Mouse (Mus musculus) layer of hippocampus, adult 18-20 months (tissue): Measurements from ENCODE around the gene Zfp768. TPM values are rescaled to one million over a fixed set of nuclear protein-coding genes. Genes with fewer than 3 reads are reported as not detected.

ENCODE experiments used
- DNase-seq, 2 experiments: peaks; one replicate each; pipeline ENCODE4 v3.0.0; 2022; ENCODE audit warnings: low spot score in 2 of 2
- total RNA-seq, 2 experiments: library from RNA; stranded (reverse); gene quantifications; 2 replicates each; pipeline ENCODE4 v1.2.3; 2021

Zfp768 gene
- total RNA-seq, 2 experiments from 2014 or later: 11.3 to 13.6 TPM

DNA sequence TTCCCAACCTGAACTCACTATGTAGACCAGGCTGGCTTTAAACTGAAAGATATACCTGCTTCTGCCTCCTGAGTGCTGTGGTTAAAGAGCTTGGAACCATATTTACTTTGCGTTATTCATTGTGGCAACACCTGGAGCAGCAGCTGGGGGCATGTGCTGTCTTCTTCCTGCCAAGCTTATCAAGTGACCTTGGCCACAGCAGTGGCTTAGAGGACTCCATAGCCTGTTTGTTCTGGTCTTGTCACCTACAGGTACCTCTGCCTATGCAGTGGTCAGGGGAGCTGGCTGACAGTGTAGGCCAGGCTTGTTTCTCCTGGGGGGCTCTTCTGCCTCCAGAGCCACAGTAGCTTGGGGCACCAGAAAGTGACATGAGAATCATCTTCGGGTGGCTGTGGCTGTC lies 37.0 kb downstream of the Zfp768 start:
- no peak for DNase-seq

DNA sequence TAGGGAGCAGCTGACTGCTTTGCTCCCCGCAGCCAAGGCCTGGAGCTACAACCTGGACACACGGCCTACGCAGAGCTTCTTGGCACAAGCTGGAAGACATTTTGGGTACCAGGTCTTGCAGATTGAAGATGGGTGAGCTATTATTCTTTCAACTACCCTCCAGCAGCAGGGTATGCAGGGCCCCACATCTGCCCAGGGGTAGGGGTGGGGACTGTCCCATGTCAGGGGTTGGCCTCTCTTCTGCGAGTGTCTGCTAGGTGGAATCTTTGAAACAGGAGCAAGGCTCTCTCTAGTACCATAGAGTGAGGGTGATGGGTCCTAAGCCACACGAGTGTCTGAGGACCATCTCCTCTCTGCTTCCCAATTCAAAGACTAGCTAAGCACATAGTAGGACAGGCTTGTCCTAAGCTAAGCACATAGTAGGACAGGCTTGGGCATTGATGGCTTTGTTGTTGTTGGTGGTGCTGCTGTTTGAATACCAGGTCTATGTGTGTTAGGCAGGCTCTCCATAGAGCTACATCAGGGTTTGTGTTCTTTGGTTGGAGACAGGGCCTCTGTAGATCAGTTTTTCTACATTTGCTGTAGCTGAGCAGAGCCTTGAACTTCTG lies 47.7 kb downstream of the Zfp768 start:
- no peak for DNase-seq

DNA sequence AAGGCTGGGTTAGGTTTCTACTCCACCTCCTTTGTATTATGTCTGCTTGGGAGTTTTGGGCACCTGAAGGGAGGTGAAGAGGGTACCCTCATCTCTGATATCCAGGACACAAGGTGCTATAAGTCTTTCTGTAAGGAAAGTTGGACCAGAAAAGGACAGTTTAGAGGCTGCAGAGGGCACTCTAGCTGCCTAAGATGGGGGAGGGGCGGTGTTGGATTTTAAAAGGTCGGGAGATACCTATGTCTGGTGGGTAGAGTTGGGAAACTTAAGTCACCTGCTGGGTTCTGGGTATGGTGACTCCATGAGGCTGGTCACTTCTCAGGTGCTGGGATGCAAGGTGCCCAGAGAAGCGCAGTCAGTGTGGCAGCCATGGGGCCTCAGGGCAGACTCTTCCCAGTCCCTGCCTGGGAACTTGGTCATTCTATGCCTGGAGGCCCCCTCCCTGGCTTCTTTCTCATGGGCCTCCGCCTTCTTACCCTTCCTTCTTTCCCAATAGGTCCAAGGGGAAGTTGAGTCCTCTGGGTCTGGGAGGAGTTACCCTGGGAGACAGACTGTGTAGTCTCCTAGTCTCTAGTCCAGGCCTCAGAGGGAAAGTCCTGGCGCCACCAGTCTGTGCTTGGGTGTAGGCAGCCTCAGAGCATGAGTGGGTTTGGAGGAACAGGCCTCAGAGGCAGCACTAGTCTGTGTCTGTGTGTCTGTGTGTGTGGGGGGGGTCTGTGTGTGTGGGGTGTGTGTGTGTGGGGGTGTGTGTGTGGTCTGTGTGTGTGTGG lies 48.4 kb downstream of the Zfp768 start:
- DNase-seq: no peak

DNA sequence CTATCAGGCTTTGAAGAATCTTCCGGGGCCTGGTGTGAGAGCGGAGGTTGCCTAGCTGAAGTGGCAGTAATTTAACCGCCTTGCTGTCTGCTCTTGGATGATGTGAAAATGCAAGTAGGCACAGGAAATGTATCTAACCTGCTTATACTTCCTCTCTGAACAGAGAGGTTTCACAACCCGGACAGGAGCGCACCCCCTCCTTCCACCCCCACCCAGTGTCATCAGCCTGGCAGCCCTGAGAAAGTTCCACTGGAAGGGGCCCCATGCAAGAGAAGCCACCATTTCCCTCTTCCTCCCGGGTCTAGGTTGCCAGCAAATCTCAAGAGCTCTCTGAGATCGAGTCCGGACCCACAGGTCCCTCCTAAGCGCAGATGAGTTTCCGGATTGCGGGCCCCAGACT lies 49.3 kb downstream of the Zfp768 start, which contains the start of gene Itgal:
Gene Itgal (plus strand): TSS at position 163 of the 400 bp plus-strand sequence.
- DNase-seq: no peak

Other genes starting within 250 kb of the Zfp768 start
- under 1 TPM; 0.20 to 0.50 TPM for gene Qprt, start 223.4 kb downstream of the Zfp768 start, total RNA-seq
- under 1 TPM; 0.25 to 0.30 TPM for gene Spn, start 207.8 kb downstream of the Zfp768 start, total RNA-seq
- 100 to 1,000 TPM in 1 of 2 experiments, 10 to 100 TPM in 1; 87.8 to 105 TPM for gene Cd2bp2, start 149.5 kb downstream of the Zfp768 start, total RNA-seq
- gene Tbc1d10b, start 137.1 kb downstream of the Zfp768 start, total RNA-seq: 100 to 1,000 TPM in 1 of 2 experiments, 10 to 100 TPM in 1; 93.5 to 106 TPM
- 1 to 10 TPM; 1.7 to 2.2 TPM for gene Mylpf, start 136.7 kb downstream of the Zfp768 start, total RNA-seq
- 10 to 100 TPM; 22.4 TPM for gene Zfp553, start 112.5 kb downstream of the Zfp768 start, total RNA-seq
- gene Sept1, start 112.5 kb downstream of the Zfp768 start, total RNA-seq: 1 to 10 TPM; 5.9 to 7.9 TPM
- 10 to 100 TPM; 62.6 to 66.0 TPM for gene Zfp771, start 101.3 kb downstream of the Zfp768 start, total RNA-seq
- 10 to 100 TPM; 22.0 to 22.8 TPM for gene Dctpp1, start 84.9 kb downstream of the Zfp768 start, total RNA-seq
- gene Sephs2, start 71.5 kb downstream of the Zfp768 start, total RNA-seq: 10 to 100 TPM; 35.0 to 38.6 TPM
- under 1 TPM; 0.18 to 0.30 TPM for gene Itgal, start 49.3 kb downstream of the Zfp768 start, total RNA-seq
- gene Zfp747, start 30.5 kb upstream of the Zfp768 start, total RNA-seq: 1 to 10 TPM; 6.3 to 7.5 TPM
- 1 to 10 TPM; 3.4 to 3.5 TPM for gene 9130019O22Rik, start 41.6 kb upstream of the Zfp768 start, total RNA-seq
- 1 to 10 TPM; 6.0 to 7.9 TPM for gene E430018J23Rik, start 48.0 kb upstream of the Zfp768 start, total RNA-seq
- 1 to 10 TPM; 3.8 to 3.9 TPM for gene Zfp764, start 61.2 kb upstream of the Zfp768 start, total RNA-seq
- 10 to 100 TPM; 14.7 to 15.5 TPM for gene Zfp688, start 76.5 kb upstream of the Zfp768 start, total RNA-seq
- 1 to 10 TPM; 6.0 to 6.5 TPM for gene Zfp689, start 103.6 kb upstream of the Zfp768 start, total RNA-seq
- gene Prr14, start 114.0 kb upstream of the Zfp768 start, total RNA-seq: 10 to 100 TPM; 27.4 to 30.4 TPM
- gene Fbrs, start 133.6 kb upstream of the Zfp768 start, total RNA-seq: 10 to 100 TPM; 55.7 to 58.5 TPM
- 100 to 1,000 TPM; 103 to 108 TPM for gene Srcap, start 166.4 kb upstream of the Zfp768 start, total RNA-seq
- 1 to 10 TPM; 7.6 to 9.2 TPM for gene Gm42715, start 174.0 kb upstream of the Zfp768 start, total RNA-seq
- 1 to 10 TPM in 1 of 2 experiments, not detected in 1; 1.6 TPM for gene Tmem265, start 215.8 kb upstream of the Zfp768 start, total RNA-seq
- 10 to 100 TPM; 76.7 to 80.5 TPM for gene Phkg2, start 227.8 kb upstream of the Zfp768 start, total RNA-seq
- gene Ccdc189, start 243.0 kb upstream of the Zfp768 start, total RNA-seq: 10 to 100 TPM in 1 of 2 experiments, 1 to 10 TPM in 1; 9.5 to 10.4 TPM
- 10 to 100 TPM; 67.4 to 67.9 TPM for gene Rnf40, start 243.2 kb upstream of the Zfp768 start, total RNA-seq